Mouse (Mus musculus) common myeloid progenitor, adult 5-6 weeks (primary cell): ENCODE measurements at regions not wholly inside any gene's neighbourhood (a gene's known extent, or its start where the extent isn't known, plus 50 kb on each side); places are given as distances from the start of the nearest gene placed in this dataset.
"Not testable (repeated sequence)": the region's sequence is repeated elsewhere in the genome, so short reads cannot be mapped to it uniquely, and the experiment has no call there.

Experiments
- ATAC-seq: replicated peaks from 2 replicates; pipeline ENCODE4 v1.8.0; 2016; ENCODE audit warnings: low read depth, mild to moderate bottlenecking, moderate TSS enrichment, inconsistent platforms; ENCODE audit not compliant: poor library complexity, severe bottlenecking

DNA sequence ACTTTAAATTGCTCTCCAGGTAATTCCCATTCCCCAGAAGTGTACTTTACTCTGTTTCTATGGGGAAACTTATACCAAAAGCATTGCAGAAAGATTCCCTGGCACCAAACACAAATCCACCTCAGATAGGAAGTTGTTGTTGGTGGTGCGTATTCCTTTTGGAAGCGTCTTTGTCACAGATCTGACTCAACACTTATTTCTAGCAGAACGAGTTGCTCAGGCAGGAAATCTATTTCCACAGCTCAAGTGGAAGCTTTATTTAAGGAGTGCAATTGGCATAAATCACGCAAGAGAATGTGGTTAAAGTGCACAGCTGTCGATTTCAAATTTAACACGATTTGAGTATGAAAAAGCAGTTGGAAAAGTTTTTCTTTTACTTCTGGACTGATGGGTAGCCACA lies 436.9 kb upstream of the Ghitm start:
- no peak for ATAC-seq

DNA sequence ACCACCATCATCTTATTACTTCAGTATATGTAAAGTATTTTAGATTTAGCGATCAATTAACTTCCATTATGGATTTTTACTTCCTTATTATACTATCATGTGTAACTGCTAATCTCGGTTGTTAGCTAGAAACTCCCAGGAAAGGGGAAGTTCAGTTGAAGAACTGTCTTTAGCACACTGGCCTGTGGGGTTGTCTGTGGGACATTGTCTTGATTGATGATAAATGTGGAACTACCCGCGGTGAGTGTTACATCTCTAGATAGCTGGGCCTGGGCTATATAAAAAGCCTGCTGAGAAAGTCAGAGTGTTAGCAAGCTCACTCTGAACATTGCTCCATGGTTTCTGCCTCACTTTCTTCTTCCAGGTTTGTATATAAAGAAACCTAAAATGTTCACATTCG lies 423.2 kb upstream of the Ghitm start:
- ATAC-seq = peak; percentile 65

DNA sequence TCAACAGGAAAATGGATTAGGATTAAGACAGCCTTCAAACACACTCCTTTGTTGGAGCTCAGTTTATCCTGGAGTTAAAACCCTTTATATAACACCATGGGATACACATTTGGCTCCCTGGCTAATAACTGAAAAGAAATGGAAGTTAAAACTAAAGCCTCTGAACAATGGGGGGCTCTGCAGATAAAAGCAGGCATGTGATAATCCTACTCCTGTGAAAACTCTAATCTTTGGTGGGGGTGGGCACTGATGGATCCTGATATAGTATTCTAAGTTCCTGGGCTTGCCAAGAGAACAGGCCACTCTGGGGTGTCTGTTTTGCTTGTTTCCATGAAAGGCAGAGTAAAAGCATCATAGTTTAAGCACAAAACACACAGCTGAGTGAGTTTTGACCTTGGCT lies 388.5 kb upstream of the Ghitm start:
- ATAC-seq = no peak

DNA sequence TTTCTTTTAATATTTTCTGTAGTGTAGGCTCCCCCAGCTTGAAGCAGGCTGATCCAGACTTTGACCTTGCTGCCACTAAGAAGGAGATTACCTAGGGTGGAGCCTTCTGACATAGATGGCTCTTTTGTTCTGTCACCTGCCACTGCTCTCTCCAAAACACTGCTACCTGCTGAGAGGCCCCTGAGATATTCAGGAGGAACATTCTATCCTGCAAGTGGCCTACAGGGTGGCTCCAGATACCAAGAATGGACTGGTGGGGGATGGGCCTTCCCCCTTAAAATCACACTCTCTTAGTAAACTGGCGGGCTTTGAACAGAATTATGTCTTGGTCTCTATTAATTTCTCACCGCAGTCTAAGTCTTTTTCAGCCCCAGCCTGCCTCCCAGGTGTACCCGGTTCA lies 385.6 kb upstream of the Ghitm start:
- not testable (repeated sequence) for ATAC-seq

DNA sequence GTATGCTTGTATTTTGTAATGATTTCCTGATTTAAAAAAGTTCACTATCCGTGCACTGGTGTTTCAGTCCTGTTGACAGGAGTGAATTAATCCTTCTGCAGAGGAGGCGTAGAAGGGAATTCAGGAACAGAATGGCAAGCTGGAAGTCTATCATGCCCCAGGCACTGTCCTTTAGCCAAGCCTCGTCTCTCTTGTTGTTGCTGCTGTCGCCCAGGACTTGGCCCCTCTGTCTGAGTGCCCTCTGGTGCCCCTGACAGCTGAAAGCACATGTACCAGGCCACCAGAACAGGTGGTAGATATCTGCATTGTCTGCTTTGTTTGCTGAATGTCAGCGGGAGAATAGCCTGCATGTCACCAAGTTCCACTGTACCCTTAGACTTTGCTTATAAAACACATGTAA lies 370.2 kb upstream of the Ghitm start:
- ATAC-seq = no peak

DNA sequence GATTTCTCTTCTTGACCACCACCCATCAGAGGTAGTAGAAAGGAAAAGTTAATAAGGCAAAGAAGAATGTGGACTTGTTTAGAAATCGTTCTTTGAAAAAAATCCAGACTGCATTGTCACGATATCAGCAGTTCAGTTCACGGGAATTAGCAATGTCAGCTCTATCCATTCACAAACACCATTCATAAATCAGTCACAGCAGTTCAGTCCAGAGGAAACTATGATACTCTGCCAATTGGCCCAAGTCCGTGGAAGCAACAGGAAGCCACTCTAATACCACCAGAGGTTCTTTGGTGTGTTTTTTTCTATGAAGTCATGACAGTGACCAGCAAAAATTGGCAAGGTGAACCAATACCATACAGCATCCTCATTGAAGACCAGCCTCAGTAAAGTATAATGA lies 355.6 kb upstream of the Ghitm start:
- no peak for ATAC-seq

DNA sequence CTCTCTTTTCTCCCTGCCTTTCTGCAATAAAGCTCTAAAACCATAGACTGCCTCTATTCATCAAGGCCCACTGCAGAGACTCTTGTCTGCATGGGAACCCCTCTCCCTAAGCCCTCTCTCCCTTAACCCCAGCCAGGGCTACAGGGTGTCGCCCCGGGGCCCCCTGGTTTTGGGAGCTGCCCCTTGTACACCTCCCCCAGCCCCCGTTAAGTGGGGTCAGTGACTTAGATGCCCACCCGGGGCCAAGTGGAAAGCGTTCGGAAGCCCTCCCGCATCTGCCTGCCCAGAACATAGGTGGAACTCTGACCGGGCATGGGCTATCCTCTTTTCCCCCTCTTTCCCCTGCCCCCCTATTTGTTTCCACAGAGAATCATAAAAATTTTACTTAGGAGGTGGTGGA lies 350.2 kb upstream of the Ghitm start:
- no peak for ATAC-seq

DNA sequence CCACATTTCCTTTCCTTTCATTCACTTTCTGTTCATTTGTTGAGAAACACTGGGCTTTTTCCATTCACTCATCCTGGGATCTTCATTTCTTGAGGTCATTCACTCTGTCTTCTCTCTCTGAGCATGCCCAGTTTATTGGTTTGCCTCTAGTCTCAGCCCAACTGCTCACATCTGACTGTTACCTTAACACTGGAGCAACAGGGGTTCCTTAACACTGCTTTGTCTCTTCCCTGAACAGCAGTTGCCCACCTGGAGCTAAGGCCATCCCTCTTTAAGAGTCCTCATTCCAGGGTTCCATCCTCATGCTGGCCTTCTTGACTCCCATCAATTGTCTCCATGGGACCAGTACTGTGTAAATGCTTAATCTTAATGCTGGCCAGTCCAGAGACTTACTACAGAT lies 342.5 kb upstream of the Ghitm start:
- ATAC-seq = no peak

DNA sequence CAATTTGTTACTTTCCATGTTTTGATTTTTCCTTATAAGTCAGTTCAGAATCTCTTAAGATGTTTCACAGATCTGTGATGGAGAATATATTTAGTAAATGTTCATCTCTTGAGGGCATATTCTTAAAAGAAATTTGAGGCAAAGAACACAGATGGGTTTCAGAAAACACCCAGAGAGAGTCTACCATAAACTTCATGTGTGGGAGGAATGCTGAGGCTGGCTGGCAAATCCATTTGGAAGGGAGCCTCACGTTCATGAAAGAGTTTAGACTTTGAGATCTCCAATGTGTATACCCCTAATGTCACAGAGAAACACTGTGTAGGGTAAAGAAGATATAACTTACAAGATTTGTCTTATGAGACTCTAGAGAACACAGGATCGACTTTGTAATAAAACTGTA lies 333.6 kb upstream of the Ghitm start:
- no peak for ATAC-seq

DNA sequence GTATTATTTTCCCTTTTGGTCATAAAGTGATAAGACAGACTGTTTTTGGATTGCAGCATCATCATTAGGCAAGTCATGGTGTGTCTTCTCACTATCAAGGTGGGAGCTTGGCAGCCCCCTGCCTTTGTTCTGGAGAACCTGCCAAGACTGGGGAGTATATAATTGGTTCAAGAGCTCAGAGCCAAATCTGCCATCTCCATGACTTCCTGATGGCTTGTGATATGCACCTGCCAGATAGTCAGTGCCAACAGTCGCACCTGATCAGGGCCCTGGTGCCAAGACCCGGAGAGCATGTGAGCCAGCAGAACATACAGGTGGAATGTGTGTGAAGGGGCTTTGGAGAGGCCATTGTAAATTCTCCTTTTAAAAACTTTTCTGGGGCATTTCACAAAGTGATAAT lies 305.8 kb upstream of the Ghitm start:
- ATAC-seq = no peak

DNA sequence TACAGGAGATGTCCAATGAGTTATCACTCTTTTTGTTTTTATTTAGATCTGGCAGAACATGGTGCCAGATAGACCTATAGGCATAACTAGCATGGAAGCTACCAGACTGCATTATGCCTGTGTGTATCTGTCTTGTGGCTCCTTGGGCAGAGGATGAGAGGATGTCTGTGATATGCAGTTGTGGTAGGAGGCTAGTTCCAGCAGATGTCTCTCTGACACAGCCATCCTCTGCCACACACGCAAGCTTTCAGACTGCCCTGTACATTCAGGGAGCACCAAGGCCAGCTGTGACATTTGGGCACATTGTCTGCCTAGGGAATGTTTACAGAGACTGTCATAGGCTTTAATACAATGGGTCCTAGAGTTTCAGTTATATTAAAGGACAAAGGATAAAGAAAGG lies 295.6 kb upstream of the Ghitm start:
- ATAC-seq = no peak

DNA sequence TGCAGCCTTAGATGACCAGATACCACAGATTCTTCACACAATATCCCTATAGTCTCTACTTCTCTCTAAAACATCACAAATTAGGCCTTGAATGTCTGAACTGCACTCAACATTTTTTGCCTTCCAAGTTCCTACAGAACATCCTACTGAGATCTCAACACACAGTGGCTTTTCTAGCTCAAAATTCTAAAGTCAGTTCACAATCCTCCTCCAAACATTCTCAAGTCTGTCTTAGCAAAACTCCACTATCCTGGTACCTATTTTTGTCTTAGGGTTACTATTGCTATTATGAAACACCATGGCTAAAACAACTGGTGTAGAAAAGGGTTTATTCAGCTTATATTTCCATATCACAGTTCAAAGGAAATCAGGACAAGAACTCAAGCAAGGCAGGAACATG lies 290.4 kb upstream of the Ghitm start:
- ATAC-seq = no peak

DNA sequence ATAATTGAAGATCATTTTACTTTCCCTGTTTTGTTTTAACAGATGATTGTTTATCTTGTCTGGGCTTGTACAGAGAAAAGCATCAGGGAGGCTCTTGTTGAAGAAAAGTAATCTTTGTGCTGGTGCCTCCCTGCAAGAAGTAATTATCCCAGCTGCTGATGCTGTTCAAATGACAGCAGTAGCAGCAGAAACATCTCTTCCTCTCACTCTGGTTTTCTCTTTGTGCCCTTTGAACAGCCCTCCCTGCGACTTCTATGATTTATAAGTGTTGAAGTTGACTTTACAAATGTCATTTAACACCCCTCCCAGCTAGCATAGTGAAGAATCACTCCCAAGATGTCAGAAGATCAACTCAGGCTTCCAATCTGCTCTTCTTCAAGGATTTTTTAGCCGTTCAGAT lies 286.5 kb upstream of the Ghitm start:
- ATAC-seq = no peak

DNA sequence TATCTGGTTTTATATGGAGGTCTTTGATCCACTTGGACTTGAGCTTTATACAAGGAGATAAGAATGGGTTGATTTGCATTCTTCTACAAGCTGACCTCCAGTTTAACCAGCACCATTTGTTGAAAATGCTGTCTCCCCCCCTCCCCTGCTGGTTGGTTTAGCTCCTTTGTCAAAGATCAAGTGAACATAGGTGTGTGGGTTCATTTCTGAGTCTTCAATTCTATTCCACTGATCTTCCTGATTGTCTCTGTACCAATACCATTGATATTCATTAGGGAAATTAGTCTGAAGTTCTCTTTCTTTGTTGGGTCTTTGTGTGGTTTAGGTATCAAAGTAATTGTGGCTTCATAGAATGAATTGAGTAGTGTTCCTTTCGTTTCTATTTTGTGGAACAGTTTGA lies 277.5 kb upstream of the Ghitm start:
- ATAC-seq = not testable (repeated sequence)

DNA sequence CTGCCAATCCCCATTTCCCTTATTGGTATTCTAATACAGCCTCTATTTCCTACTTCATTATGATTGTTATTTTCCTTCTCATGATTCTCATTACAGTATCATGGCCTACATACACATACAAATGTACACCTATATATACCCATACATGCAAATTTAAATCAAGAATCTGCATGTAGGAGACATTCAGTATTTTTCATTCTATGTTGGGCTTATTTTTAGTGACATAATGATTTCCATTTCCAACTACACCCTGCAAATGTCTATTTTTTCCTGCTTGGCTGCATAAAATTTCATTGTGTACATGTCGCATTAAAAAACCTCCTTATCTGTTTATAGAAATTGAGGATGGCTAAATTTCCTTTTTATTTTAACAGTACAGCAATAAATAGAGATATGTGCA lies 236.9 kb upstream of the Ghitm start:
- ATAC-seq = no peak

DNA sequence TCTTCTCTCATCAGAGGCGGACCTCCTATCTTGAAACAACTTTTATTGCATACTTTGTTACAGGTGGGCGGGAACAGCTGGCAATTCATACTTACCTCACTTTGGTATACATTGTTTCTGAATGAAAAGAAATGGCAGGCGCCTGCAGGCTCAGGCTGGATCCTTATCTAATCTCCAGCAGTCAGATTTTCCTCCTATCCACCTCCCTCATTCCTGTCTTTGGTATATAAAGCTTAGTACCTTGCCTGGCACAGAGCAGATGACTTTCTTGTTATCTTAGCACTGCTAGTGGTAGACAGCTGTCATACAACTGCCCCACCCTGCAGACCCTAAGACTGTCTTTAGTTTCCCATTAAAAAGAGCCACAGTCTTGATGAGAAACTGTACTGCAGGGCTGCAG lies 226.8 kb upstream of the Ghitm start:
- ATAC-seq = no peak

DNA sequence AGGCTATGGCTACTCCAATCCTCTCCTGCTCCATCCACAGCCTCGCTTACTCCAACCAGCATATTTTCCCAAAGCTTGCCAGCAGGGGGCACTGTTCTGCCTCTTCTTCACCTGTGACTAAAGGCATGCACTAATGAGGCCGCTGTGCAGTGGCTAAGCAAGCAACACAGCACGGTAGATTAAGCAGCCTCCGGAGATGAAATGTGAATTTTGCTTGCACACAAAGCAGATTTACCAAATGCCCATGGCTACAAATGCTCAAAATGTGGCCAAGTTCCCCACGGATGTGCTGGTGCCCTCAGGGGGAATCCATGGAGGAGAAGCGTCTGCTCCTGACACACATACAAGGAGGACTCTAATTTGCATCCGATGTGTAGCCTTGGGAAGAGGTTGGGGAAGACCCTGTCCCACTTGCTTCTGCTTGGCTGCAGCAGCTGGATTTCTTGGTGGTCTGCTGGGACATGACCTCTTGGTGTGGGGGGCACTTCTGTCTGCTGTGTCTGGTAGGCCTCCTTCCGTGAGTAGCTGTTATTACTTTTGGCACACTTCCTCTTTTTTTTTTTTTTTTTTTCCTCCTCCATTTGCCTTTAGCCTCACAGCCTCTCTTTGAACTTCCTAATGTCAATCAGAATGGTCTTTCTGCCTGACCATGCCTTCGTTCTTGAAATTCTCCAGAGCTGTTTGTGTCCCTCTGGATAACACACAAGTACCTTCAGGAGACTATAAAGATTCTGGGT lies 221.1 kb upstream of the Ghitm start:
- ATAC-seq = peak; percentile 88

DNA sequence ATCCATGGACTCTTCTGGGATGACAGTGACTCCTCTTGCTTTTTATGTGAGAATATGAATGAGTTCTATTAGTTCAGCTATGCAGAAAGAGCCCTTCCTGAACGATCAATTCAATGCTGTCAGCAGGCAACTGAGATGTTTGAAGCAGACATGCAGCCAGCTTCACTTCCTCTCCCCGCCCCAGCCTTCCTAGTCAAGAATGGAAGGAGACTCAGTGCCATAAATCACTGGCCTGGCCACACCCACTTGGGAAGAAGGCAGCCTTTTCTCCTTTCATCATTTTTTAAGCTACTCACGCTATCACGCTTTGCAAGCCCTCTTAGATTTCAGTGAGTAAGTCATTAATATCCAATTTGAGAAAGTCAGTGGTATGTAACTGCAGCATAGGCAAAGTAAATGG lies 188.3 kb upstream of the Ghitm start:
- ATAC-seq = peak; percentile 89

DNA sequence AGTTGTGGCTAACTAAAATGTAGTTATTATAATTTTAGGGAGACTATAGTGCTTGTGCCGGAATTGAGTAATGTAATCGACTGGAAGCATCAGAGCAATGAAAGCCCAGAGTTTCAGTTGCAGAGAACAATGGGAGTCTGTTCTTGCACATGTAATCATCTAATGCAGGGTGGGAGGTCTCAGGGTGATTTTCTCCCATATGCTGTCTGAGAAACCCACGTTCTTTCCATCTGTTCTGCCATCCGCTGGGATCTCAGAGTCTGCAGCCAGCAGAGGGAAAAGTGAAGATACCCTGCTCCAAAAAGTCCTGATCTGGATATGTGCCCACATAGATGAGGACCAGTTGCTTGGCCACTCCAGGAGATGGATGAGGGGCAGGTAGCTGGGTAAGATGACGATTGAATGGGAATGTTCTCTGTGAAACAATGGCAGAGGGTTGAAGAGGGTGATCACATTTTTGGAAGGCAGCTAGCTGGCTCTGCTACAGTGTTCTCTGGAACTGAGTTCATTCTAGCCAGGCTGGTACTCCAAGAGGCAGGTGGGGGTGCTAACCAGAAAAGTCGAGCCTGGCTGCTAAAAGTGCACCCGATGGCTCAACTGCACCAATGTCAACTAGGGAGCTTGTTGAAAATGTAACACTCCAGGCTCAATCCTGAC lies 180.3 kb upstream of the Ghitm start:
- ATAC-seq = no peak

DNA sequence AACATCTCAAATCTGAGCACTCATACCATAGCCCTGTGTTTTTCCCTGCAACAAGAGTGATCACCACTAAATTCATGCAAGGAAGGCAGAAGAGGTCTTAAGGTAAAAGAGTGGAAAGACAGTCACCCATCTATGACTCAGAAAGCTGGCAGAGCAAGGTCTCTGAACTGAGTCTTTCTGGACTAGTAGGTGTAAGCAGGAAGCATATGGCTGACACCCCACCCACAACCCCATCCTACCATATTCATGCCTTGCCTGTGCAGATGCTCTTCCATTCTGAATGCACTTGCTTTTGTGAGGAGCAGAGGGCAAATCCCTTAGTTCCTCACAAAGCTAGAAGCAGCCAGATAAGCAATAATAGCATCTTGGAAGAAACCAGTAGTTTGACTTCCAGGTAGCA lies 178.8 kb upstream of the Ghitm start:
- no peak for ATAC-seq

DNA sequence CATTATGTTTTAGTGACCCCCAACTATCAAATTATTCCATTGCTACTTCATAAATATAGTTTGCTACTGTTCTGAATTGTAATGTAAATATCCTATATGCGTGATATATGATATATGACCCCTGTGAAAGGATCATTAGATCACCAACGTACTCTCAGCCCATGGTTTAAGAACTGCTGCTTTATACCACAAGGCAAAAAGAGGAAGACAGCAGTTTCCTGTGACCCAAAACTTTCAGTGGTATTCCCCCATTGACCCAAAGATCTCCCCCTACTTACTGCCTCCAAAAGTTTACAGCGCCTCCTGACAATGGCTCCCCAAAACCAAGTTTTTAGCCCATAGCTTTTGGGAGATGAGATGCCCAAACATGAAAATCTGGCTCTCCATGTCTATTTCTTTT lies 177.8 kb upstream of the Ghitm start:
- ATAC-seq = peak; percentile 54; the same call in 1 of the 2 replicates

DNA sequence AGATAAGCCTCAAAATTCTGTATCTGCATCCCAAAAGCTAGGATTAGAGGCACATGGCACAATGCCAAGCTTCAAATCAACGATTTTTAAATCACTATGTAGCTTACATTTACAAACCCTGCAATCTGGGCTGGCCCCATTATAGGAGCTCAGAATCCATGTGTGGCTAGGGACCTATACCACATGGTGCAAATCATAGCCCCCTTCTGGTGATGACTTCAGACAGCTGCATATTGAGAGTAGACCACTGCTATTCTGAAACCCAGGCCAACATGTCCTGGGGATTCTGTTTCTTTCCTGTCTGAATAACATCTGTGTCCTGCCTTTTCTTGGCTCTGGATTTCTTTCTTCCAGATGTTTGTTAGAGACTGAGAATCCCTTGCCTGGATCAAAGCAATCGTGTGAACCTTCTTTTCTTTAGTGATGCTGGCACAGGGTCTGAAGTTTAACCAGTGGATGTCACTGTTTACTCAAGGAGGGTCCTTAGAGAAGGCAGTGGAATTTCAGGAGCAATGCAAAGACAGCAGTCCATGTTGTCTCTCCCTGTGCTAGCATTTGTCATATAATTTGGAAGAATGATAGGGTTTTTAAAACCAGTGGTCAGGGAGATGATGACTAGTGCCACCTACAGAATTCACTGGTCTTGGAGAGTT lies 171.7 kb upstream of the Ghitm start:
- no peak for ATAC-seq
